Mouse (Mus musculus) embryo, embryonic 10.5 days (tissue): ENCODE results near the gene Fam234a.
"Not testable (repeated sequence)": the region's sequence is repeated elsewhere in the genome, so short reads cannot be mapped to it uniquely, and the experiment has no call there.

Source experiments
- DNase-seq: peaks from one replicate; pipeline ENCODE4 v3.0.0-alpha.2; 2015; ENCODE audit warnings: low spot score

The Fam234a gene

GRCm38 (mm10) chr17:26244101-26244841, at the start of gene Fam234a:
TSS of gene Fam234a (minus strand) at chr17:26244242.
- DNase-seq: peak; percentile 98

- DNase-seq: no peak
Measured at GRCm38 (mm10) chr17:26289475-26289874, 45.4 kb upstream of the Fam234a start.

GRCm38 (mm10) chr17:26286199-26286955, 42.3 kb upstream of the Fam234a start:
- DNase-seq: no peak

DNA sequence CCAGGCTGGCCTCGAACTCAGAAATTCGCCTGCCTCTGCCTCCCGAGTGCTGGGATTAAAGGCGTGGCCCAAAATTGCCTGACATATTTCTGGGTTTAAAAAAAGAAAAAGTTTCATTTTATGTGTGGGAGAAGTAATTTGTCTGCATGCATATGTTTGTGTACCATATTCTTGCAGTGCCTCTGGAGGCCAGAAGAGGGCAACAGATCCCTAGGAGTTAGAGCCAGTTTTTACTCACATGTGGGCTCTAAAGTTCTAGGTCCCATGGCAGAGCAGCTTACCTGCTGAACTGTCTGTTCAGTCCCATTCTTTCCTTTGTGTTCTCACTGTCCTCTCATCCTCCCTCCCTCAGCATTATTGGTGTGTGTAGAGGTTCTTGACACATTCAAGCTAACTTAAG, 32.7 kb upstream of the Fam234a start:
- peak; percentile 59 for DNase-seq

GRCm38 (mm10) chr17:26275933-26276332, 31.9 kb upstream of the Fam234a start:
- DNase-seq: no peak

DNA sequence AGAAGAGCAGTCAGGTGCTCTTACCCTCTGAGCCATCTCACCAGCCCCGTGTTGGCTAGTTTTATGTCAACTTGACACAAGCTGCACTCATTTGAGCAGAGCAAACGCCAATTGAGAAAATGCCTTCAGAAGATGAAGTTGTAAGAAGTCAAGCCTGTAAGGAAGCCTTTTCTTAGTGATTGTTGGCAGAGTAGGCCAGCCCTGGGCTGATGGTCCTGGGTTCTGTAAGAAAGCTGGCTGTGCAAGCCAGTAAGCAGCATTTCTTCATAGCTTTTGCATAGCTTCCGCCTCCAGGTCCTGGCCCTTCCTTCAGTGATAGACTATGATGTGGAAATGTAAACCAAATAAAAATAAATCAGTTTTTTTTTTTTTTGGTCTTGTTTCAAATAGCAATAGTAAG, 28.5 kb upstream of the Fam234a start:
- no peak for DNase-seq

- DNase-seq: not testable (repeated sequence)
Measured at GRCm38 (mm10) chr17:26269577-26269976, 25.5 kb upstream of the Fam234a start.

GRCm38 (mm10) chr17:26268851-26269250, 24.8 kb upstream of the Fam234a start:
- no peak for DNase-seq

DNA sequence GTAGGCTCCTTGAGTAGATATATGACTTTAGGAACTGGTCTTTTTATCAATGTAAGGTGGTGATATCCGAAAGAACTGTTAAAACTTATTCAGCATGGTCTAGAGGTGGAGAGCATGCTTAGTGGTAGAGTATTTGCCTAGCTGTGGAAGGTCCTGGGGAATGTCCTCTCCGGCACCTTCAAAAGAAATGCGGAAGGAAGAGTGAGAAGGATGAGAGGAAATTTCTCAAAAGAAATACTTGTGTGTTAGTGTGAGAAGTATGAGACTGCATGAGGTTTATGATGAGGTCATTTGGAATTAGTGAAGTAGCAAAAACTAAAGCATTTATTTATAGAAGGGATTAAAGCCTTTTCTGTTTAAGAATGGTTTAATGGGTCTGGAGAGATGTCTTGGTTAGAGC, 18.3 kb upstream of the Fam234a start:
- DNase-seq: no peak

DNA sequence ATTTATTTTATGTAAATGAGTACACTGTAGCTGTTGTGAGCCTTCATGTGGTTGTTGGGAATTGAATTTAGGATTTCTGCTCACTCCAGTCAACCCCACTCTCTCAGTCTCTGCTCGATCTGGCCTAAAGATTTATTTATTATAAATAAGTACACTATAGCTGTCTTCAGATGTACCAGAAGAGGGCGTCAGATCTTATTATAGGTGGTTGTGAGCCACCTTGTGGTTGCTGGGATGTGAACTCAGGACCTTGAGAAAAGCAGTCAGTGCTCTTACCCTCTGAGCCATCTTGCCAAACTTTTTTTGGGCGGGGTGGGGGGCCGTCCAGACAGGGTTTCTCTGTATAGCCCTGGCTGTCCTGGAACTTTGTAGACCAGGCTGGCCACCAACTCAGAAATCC, 17.8 kb upstream of the Fam234a start:
- DNase-seq: no peak

GRCm38 (mm10) chr17:26255313-26255712, 11.3 kb upstream of the Fam234a start:
- DNase-seq: no peak

- no peak for DNase-seq
Measured at GRCm38 (mm10) chr17:26253399-26253798, 9.4 kb upstream of the Fam234a start.

- peak; percentile 97 for DNase-seq
Measured at GRCm38 (mm10) chr17:26252539-26253251, 8.7 kb upstream of the Fam234a start, which contains the start of gene Luc7l. TSS of gene Luc7l (plus strand) at chr17:26252896.

- no peak for DNase-seq
Measured at GRCm38 (mm10) chr17:26251886-26252538, 8.0 kb upstream of the Fam234a start.

DNA sequence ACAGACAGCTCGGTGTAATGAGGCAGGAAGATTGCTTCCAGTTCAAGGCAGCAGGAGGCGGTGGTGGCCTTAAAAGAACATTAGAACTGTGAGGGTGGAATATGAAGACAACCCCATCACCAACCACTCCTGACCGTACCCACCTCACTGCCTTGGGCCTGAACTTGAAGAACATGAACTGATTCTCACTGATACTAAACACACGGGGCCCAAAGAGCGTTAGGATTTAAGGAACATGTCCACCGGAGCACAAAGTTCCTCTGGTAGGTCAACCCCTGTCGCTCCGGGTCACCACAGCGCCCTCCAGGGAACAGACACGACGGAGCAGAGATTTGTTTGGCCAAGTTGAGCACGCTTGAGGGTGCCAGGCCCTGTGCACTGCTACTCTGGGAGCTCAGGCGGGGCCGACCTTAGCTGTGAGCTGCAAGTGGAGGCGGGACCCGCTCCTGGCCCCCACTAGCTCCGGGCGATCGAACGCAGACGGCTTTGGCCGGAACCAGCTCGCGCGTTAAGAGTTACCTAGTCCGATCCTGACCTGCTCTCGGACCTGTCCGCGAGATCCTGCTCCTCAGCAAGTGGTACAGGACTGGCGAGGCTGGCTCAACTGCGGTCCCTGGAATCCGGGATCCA, 456 bp downstream of the Fam234a start:
- DNase-seq: peak; percentile 73

DNA sequence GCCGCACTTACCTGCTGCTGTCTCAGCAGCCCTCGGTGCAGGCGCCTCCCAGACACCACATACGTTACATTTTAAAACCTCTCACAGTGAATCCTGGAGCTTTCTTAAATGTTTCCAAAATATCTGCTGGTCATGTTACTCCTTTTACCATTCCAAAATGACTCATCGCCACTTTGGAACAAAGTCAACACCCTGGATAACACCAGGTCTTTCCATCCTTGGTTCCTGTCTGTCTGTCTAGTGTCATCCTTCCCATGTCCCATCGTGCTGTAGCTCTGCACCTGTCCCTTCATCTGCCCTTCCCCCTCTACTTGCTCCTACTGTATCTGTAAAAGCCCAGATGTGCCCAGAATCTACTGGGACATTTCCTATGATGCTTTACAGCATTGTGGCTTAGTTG, 3.1 kb downstream of the Fam234a start:
- no peak for DNase-seq

GRCm38 (mm10) chr17:26240120-26240790, 3.8 kb downstream of the Fam234a start:
- DNase-seq: no peak

GRCm38 (mm10) chr17:26239551-26239950, 4.5 kb downstream of the Fam234a start:
- no peak for DNase-seq

DNA sequence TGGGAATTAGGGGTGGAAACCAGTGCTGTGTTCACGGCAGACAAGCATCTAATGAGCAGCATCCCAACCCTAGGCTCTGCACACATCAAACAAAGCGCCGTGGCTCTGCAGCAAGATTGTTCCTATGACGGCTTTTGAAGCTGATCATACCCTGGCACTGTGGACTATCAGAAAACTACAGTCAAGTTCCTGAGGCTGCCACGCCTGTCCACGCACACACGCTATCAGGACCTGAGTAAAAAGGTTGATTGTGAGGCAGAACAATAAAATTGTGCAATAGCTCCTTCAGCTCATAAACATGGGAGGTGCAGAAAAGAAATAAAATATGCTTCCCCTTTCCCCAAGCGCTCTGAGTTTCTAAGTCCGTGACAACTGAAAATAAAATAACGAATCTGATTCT, 6.4 kb downstream of the Fam234a start:
- DNase-seq: no peak

GRCm38 (mm10) chr17:26235077-26235815, 8.8 kb downstream of the Fam234a start:
- no peak for DNase-seq
